Mouse (Mus musculus) liver, adult 2 months (tissue): Measurements from ENCODE around the gene Cep57l1. TPM values are rescaled to one million over a fixed set of nuclear protein-coding genes. Genes with fewer than 3 reads are reported as not detected.
"Not testable (repeated sequence)": the region's sequence is repeated elsewhere in the genome, so short reads cannot be mapped to it uniquely, and the experiment has no call there.

Experiments
- DNase-seq: peaks from one replicate; pipeline ENCODE4 v3.0.0-alpha.2; 2011; ENCODE audit warnings: low read depth, low spot score; ENCODE audit errors: extremely low read depth
- H3K27ac ChIP-seq: fragments of 200-500 bp; replicated peaks from 2 replicates; pipeline ENCODE4 v1.5.1; 2012; ENCODE audit warnings: low read depth, mild to moderate bottlenecking, control low read depth, inconsistent platforms, low read length; ENCODE audit not compliant: insufficient read depth
- H3K27me3 ChIP-seq: fragments of 200-500 bp; 2 replicates; pipeline ENCODE4 v1.6.1; 2012; ENCODE audit warnings: mild to moderate bottlenecking, moderate library complexity, low read length, inconsistent platforms; ENCODE audit not compliant: control insufficient read depth, insufficient read depth
- H3K36me3 ChIP-seq: fragments of 200-500 bp; 2 replicates; pipeline ENCODE4 v1.6.1; 2012; ENCODE audit warnings: low read length, inconsistent platforms; ENCODE audit not compliant: control insufficient read depth, insufficient read depth
- H3K4me1 ChIP-seq: fragments of 200-500 bp; 2 replicates; pipeline ENCODE4 v1.6.1; 2011; ENCODE audit warnings: low read length; ENCODE audit not compliant: control insufficient read depth, insufficient read depth
- H3K4me3 ChIP-seq: fragments of 200-500 bp; 2 replicates; pipeline ENCODE4 v1.5.1; 2011; ENCODE audit warnings: low read depth, mild to moderate bottlenecking, control low read depth, low read length, moderate library complexity; ENCODE audit not compliant: insufficient read depth
- H3K79me2 ChIP-seq: fragments of 200-500 bp; 2 replicates; pipeline ENCODE4 v1.6.1; 2012; ENCODE audit warnings: inconsistent platforms, mild to moderate bottlenecking, low read length, moderate library complexity; ENCODE audit not compliant: control insufficient read depth, insufficient read depth
- H3K9ac ChIP-seq: fragments of 200-500 bp; 2 replicates; pipeline ENCODE4 v1.6.1; 2012; ENCODE audit warnings: low read depth, mild to moderate bottlenecking, control low read depth, inconsistent platforms, low read length
- CTCF ChIP-seq: fragments of 200-500 bp; IDR thresholded peaks from 2 replicates; pipeline ENCODE4 v1.5.1; 2011; ENCODE audit warnings: low read depth, low read length, control low read depth
- POLR2A ChIP-seq: fragments of 200-500 bp; IDR thresholded peaks from 2 replicates; pipeline ENCODE4 v1.6.1; 2011; ENCODE audit warnings: low read length, control low read depth; ENCODE audit not compliant: insufficient read depth; ENCODE audit errors: extremely low read depth
- WGBS: fragments of 180-500 bp; shearing (Covaris S2); methylation state at CpG from one replicate; pipeline ENCODE4 v1.1.7; 2018; 5-methylcytosine and 5-hydroxymethylcytosine counted together
- polyA plus RNA-seq: library from polyadenylated mRNA; depleted of rRNA; stranded (reverse); fragments of >200 nt; gene quantifications from 2 replicates; pipeline ENCODE4 v1.2.3, GENCODE M21; 2012
- total RNA-seq: library from RNA; depleted of rRNA; stranded (reverse); fragments of >200 nt; gene quantifications from 2 replicates; pipeline ENCODE4 v1.2.3, GENCODE M21; 2014

Cep57l1 gene
- total and polyA plus RNA-seq, 2 experiments: 0.82 to 9.2 TPM

DNA sequence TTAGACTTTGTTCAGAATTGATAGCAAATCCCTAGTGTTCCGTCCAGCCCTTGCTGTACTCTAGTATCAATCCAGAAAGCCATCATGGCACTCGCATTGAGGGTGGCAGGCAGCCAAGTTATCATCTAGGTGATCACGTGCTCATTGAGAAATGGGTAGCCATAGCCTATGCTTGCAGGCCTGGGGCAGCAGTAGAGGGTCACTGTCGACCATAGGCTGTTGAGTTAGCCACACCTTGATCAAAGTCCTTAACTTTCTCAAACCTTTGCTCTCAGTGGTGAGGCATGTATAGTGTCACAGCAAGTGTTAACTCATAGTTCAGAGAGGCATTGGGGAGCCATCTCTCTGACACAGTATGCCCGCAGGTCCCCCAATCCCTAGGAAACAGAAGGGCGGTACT is 11.5 kb upstream of the Cep57l1 start:
- Histone ChIP-seq H3K4me3 (no peak overlapping the region), H3K27me3 (no peaks in the 10 kb centered on the region), H3K27ac (no peak overlapping the region), H3K4me1 (no peaks in the 10 kb centered on the region), H3K36me3 (no peaks in the 10 kb centered on the region), H3K9ac (no peak overlapping the region), H3K79me2 (peaks cover 5% of the 10 kb centered on the region; the same call in 1 of the 2 replicates)
- DNase-seq: peak; percentile 63
- WGBS: 53% methylated on average over 6 of the region's 6 CpGs
- TF ChIP-seq POLR2A (no peak), CTCF (no peak)

DNA sequence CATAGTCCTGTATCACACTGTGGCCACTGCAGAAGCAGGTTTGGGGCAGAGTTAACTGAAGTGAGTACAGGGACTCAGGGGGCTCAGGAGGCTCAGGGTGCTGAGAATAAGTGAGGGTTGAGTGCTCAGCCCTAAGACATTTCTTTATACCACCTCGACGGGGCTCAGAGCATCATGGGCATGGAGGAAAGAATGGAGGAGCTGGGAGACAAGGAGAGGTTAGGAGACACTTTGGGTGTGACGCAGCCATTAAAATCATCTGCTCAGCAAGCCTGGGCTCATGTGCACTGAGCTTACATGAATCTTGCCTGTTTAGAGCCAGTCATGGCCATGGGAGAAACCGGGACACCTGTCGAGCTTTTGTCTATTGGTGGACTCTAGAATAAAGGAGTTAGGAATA is 10.7 kb upstream of the Cep57l1 start:
- TF ChIP-seq POLR2A (no peak), CTCF (no peak)
- WGBS: 96% methylated on average over 5 of the region's 5 CpGs
- Histone ChIP-seq H3K4me1 (no peaks in the 10 kb centered on the region; the same call in 1 of the 2 replicates), H3K4me3 (no peak overlapping the region), H3K27ac (no peak overlapping the region), H3K36me3 (no peaks in the 10 kb centered on the region), H3K79me2 (peaks cover 7% of the 10 kb centered on the region; the same call in 1 of the 2 replicates), H3K9ac (no peak overlapping the region), H3K27me3 (no peaks in the 10 kb centered on the region)
- DNase-seq: no peak

DNA sequence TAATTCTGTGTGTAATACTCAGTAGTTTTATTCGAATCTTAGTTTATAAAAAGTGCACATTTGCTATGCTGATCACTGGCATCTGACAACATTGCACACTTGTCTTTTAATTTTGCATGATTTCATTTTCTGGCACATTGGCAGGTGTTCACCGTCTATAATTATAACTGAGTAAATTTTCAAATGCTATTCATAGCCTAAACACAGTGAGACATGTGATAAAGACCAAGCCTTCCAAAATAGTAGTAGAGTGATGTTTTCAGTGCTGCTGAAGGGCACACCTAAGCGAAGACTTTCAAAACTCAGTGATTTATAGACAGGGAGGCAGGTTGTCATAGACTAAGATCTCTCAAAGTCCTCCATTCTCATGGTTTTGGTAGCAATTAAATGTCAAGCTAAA is 9.6 kb upstream of the Cep57l1 start:
- TF ChIP-seq CTCF: no peak
- TF ChIP-seq POLR2A: no peak
- Histone ChIP-seq H3K79me2 (peaks cover 11% of the 10 kb centered on the region), H3K36me3 (no peaks in the 10 kb centered on the region), H3K4me3 (no peak overlapping the region), H3K27ac (no peak overlapping the region), H3K4me1 (no peaks in the 10 kb centered on the region; the same call in 1 of the 2 replicates), H3K27me3 (no peaks in the 10 kb centered on the region), H3K9ac (no peak overlapping the region)
- no peak for DNase-seq
- WGBS: 64% methylated on average over 3 of the region's 3 CpGs

DNA sequence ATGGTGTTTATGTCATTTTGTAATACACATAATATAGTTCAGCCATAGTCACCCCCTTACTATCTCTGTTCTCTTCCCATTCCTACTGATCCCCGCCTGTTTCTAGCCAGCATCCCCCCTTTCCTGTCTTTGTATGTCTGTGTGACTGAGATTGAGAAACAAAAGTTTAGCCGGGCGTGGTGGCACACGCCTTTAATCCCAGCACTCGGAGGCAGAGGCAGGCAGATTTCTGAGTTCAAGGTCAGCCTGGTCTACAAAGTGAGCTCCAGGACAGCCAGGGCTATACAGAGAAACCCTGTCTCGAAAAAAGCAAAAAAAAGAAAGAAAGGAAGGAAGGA is 9.0 kb upstream of the Cep57l1 start:
- H3K79me2 ChIP-seq: peaks cover 16% of the 10 kb centered on the region
- H3K4me3 ChIP-seq, DNase-seq, H3K4me1 ChIP-seq, H3K27ac ChIP-seq, H3K27me3 ChIP-seq, H3K9ac ChIP-seq, H3K36me3 ChIP-seq: not testable (repeated sequence)
- 83% methylated on average over 6 of the region's 6 CpGs for WGBS

DNA sequence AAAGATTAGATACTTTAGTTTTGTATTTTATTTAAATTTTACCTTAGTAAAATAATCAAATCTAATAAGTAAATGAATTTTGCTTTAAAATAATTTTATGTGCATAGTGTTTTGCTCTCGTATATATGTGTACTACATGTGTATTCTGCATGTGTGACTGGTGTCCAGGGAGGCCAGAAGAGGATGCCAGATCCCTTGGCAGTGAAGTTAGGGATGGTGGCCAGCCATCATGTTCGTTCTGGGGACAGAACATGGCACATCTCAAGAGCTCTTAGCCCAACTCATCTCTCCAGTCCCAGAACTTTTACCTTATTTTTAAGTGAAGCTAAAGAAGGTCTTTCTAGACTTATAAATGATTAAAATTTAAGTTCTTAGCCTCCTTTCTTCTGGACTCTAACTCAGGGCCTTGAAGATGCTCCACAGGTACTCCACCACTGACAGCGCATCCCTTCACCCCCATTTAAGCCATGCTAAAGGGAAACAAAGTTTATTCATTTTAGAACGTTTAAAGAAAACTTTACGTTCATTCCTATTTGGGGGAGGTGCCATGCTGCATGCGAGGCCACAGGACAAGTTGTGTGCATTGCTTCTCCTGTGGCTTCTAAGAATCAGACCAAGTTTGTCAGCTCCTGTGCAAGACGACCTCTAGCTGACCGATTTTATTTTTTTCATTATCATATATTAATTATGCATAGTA is 8.5 kb upstream of the Cep57l1 start:
- no peak overlapping the region for H3K4me3 ChIP-seq
- no peak for TF ChIP-seq CTCF
- TF ChIP-seq POLR2A: no peak
- H3K27me3 ChIP-seq: no peaks in the 10 kb centered on the region
- no peak overlapping the region for H3K9ac ChIP-seq
- DNase-seq: no peak
- peaks cover 2% of the 10 kb centered on the region; the same call in 1 of the 2 replicates for H3K4me1 ChIP-seq
- H3K79me2 ChIP-seq: peaks cover 18% of the 10 kb centered on the region
- H3K36me3 ChIP-seq: no peaks in the 10 kb centered on the region
- 90% methylated on average over 8 of the region's 8 CpGs for WGBS
- no peak overlapping the region for H3K27ac ChIP-seq

DNA sequence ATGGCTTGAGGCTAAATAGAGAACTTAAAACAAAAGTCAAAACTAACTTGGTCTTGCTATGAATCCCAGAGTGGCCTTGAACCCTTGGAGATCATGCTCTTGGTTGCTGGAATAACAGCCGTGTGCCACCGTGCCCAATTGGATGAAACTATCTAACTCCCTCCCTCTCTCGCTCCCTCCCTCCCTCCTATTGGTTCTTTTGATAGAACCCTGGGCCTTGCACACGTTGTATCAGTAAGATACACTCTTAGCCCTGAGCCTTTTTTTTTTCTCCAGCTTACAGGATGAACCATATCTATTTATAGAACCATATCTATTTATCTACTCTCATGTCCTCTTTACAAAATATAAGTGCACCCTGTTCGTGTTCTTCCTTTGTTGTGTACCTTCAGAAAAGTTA is 6.8 kb upstream of the Cep57l1 start:
- WGBS: 80% methylated on average over 5 of the region's 5 CpGs
- Histone ChIP-seq H3K4me3 (no peak overlapping the region), H3K79me2 (peaks cover 22% of the 10 kb centered on the region), H3K27ac (no peak overlapping the region), H3K4me1 (peaks cover 2% of the 10 kb centered on the region), H3K27me3 (no peaks in the 10 kb centered on the region), H3K9ac (no peak overlapping the region), H3K36me3 (no peaks in the 10 kb centered on the region)
- TF ChIP-seq CTCF (no peak), POLR2A (no peak)
- no peak for DNase-seq
